Mouse (Mus musculus) ES-E14 (cell line): ENCODE measurements around the gene Gga1. TPM values are rescaled to one million over a fixed set of nuclear protein-coding genes. Genes with fewer than 3 reads are reported as not detected.

Source experiments
- DNase-seq: peaks from one replicate; pipeline ENCODE4 v3.0.0-alpha.2; 2013; ENCODE audit warnings: low read depth, low spot score
- H3K27ac ChIP-seq: 2 replicates; pipeline ENCODE4 v1.5.1; 2012; ENCODE audit warnings: low read depth, mild to moderate bottlenecking, low read length, moderate library complexity, mixed read lengths; ENCODE audit not compliant: poor library complexity, insufficient read depth, severe bottlenecking
- H3K36me3 ChIP-seq: 2 replicates; pipeline ENCODE4 v1.6.1; 2012; ENCODE audit warnings: mild to moderate bottlenecking, low read length, moderate library complexity, mixed read lengths; ENCODE audit not compliant: control insufficient read depth, poor library complexity, insufficient read depth, severe bottlenecking
- H3K4me1 ChIP-seq, 2 experiments: fragments of 150-350 bp in 1 of 2; sonication (generic) in 1 of 2; 2 replicates each; pipeline ENCODE4 v1.6.1; 2012; ENCODE audit warnings: low read length in 2 of 2, mild to moderate bottlenecking in 1 of 2, mixed read lengths in 1 of 2; ENCODE audit not compliant: control insufficient read depth in 2 of 2, insufficient read depth in 2 of 2, poor library complexity in 1 of 2
- H3K4me3 ChIP-seq, 2 experiments: fragments of 150-350 bp in 1 of 2; sonication (generic) in 1 of 2; 2 replicates each; pipeline ENCODE4 v1.5.1; 2012; ENCODE audit warnings: low read length in 2 of 2, low read depth in 1 of 2, mild to moderate bottlenecking in 1 of 2, mixed read lengths in 1 of 2; ENCODE audit not compliant: insufficient read depth in 1 of 2, poor library complexity in 1 of 2, severe bottlenecking in 1 of 2
- H3K9ac ChIP-seq: 2 replicates; pipeline ENCODE4 v1.6.1; 2012; ENCODE audit warnings: low read depth, mild to moderate bottlenecking, low read length, mixed read lengths; ENCODE audit not compliant: poor library complexity, insufficient read depth, severe bottlenecking
- H3K9me3 ChIP-seq: fragments of 150-350 bp; sonication (generic); 2 replicates; pipeline ENCODE4 v1.6.1; 2012; ENCODE audit warnings: low read depth, mild to moderate bottlenecking, low read length; ENCODE audit not compliant: control insufficient read depth, insufficient read depth
- CHD2 ChIP-seq: IDR thresholded peaks from 2 replicates; pipeline ENCODE4 v1.6.1; 2014; ENCODE audit warnings: mild to moderate bottlenecking, low read depth, low read length, inconsistent platforms
- HCFC1 ChIP-seq: IDR thresholded peaks from 2 replicates; pipeline ENCODE4 v1.6.1; 2012; ENCODE audit warnings: low read length, inconsistent platforms, borderline replicate concordance; ENCODE audit not compliant: insufficient read depth
- MAFK ChIP-seq: IDR thresholded peaks from 2 replicates; pipeline ENCODE4 v1.6.1; 2014; ENCODE audit warnings: mild to moderate bottlenecking, low read depth, low read length, inconsistent platforms; ENCODE audit not compliant: insufficient read depth
- ZC3H11A ChIP-seq: IDR thresholded peaks from 2 replicates; pipeline ENCODE4 v1.6.1; 2012; ENCODE audit warnings: low read depth, mild to moderate bottlenecking, inconsistent platforms, low read length, borderline replicate concordance
- ZNF384 ChIP-seq: IDR thresholded peaks from 2 replicates; pipeline ENCODE4 v1.6.1; 2012; ENCODE audit warnings: low read depth, low read length, inconsistent platforms
- in situ Hi-C, 2 experiments: fragments of 600-800 bp; cut with MboI; formaldehyde crosslinking; loops; one replicate each; pipeline ENCODE4 v1.15.1; 2025; ENCODE audit warnings: low sequenced_read_pairs in 2 of 2, inconsistent platforms in 1 of 2; ENCODE audit not compliant: unreplicated experiment in 2 of 2
- total RNA-seq: library from RNA; depleted of rRNA; stranded (reverse); fragments of 300-350 nt; gene quantifications from 2 replicates; pipeline ENCODE4 v1.2.3, GENCODE M21; 2012

The Gga1 gene
- total RNA-seq, 1 experiment, result 18.4 TPM

DNA sequence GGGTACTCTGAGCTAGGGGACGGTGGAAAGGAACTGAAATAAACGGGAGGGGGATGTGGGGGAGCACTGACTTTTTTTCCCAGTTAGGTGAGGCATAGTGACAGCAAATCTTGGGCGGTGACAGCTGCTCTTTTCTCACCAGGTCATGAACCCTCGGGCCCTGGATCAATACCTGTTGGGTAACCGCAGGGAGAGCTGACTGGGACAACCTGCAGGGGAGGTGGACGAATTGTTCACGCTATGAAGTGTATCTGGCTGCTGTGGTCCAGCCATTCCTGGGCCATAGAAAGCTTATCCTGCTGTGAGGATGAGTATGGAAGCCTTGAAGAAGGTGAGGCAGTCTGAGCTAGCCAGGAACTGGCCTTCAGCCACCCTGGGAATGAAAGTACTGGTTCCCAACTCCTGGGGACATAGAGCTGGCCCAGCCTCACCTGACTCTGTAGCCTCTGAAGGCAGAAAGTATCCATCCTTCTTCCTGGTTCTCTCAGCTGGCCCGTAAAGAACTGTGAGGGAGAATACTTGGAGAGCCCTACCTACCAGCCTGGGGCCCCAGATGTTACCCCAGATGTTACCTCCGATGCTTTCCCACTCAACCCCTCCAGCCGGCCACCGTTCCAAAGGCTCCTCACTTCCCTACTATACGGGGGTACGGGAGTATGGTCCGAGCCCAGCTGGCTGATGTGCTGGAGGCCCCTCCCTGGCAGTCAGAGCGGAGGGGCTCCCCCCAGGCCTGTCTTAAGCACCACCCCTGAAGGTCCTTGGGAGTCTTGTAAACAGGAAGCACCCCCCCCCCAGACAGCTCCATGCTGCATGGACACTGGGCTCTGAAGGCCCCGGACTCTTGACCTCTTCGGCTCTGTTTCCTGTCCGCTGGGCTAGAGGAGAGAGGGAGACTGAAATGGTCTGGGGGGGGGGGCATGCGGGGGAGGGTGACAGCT is 45.0 kb upstream of the Gga1 start:
- Histone ChIP-seq H3K36me3 (no peaks in the 10 kb centered on the region), H3K9me3 (no peaks in the 10 kb centered on the region), H3K4me1 (peaks cover 0 to 27% of the 10 kb centered on the region in 2 experiments; a peak in 2 of 4 replicates), H3K27ac (no peak overlapping the region), H3K4me3 (no peak overlapping the region), H3K9ac (no peak overlapping the region)
- no peak for TF ChIP-seq MAFK
- TF ChIP-seq CHD2, result no peak
- TF ChIP-seq HCFC1, result no peak
- TF ChIP-seq ZNF384, result no peak
- no peak for TF ChIP-seq ZC3H11A
- in situ Hi-C loops, result no loop called here
- DNase-seq, result no peak

DNA sequence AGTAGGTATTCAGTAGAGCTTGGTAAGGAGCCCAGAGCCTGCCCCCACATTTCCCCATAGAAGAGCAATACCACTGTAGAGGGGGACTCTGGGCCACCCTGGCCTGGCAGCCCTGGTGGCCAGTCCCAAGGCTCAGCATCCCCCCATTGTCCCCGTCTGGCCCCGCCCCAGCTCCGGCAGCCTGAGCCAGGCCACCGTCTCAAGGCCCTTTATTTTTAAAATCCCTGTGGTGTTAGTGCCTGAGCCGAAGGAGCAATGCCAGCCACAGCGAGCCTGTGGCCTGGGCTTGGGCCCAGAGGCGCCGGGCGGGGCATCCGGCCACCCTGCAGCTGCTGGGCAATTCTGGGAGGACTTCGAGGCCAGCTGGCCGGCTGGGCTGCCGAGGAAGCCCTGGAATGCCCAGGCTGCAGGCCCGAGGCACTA is 44.3 kb upstream of the Gga1 start:
- no peak for DNase-seq
- no peak overlapping the region for H3K27ac ChIP-seq
- H3K9ac ChIP-seq, result no peak overlapping the region
- H3K4me1 ChIP-seq, result peaks cover 0 to 27% of the 10 kb centered on the region in 2 experiments; a peak in 2 of 4 replicates
- H3K36me3 ChIP-seq, result no peaks in the 10 kb centered on the region
- no peaks in the 10 kb centered on the region for H3K9me3 ChIP-seq
- in situ Hi-C loops, result no loop called here
- H3K4me3 ChIP-seq, result no peak overlapping the region
- TF ChIP-seq ZNF384 (no peak), MAFK (no peak), HCFC1 (no peak), ZC3H11A (no peak), CHD2 (no peak)

DNA sequence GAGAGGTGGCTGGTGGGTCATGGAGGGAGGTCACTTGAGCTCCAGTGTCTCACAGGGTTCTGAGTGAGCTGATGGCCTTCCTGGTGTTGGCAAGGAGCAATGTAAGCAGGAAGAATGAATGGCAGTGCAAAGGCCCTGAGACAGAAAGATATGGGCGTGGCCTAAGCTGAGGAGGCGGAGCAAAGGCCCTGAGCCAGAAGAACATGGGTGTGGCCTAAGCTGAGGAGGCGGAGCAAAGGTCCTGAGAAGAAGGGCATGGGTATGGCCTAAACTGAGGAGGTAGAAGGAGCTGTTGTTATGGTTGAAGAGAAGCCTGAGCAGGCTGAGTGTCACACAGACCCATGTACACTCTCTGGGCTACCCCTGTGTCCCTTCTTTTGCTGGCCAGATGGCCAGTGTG is 43.4 kb upstream of the Gga1 start:
- TF ChIP-seq HCFC1 (no peak), ZC3H11A (no peak), ZNF384 (no peak), CHD2 (no peak), MAFK (no peak)
- H3K9ac ChIP-seq, result no peak overlapping the region
- peaks cover 0 to 23% of the 10 kb centered on the region in 2 experiments; a peak in 2 of 4 replicates for H3K4me1 ChIP-seq
- H3K9me3 ChIP-seq, result no peaks in the 10 kb centered on the region
- no peak for DNase-seq
- H3K36me3 ChIP-seq, result no peaks in the 10 kb centered on the region
- H3K4me3 ChIP-seq, result no peak overlapping the region
- in situ Hi-C loops, result no loop called here
- H3K27ac ChIP-seq, result no peak overlapping the region

DNA sequence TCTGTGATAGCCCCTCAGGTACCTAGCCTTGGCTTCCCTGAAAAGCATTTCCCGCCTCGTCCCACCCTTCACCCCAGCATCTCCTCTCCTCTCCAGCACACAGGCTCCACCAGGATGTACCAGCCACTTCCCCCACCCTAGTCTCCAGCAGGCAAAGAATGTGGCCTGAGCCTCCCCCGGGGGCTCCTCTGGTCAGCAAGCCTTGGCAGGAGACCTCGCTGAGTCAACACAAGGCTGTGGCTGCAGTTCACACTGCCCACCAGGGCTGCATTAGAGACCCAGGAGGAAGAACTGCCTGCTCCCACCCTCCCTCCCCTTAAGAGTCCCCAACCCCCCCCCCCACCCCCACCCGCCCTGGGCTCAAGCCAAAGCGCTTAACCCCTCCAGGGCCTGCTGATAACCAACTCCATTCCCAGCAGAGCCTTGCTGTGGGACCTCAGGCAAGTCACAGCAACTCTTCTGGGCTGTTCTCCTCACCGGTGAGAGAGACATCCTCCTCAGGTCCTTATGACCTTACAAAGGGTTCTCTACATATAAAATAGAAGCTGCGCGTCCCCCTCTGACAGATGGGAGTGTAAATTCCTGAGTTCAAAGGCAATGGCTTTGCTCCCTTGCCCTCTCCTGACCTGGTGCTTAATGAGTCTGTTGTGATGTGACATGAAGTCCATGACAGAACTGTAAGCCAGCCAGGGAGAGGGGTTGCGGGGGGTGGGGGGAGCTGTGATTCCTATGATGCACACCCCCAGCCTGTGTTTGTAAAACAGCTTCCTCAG is 42.6 kb upstream of the Gga1 start:
- no peaks in the 10 kb centered on the region for H3K9me3 ChIP-seq
- H3K4me1 ChIP-seq, result peaks cover 0 to 22% of the 10 kb centered on the region in 2 experiments; a peak in 2 of 4 replicates
- no peak for DNase-seq
- H3K4me3 ChIP-seq, result no peak overlapping the region
- in situ Hi-C loops, result no loop called here
- no peak for TF ChIP-seq ZNF384
- no peak for TF ChIP-seq MAFK
- TF ChIP-seq CHD2, result no peak
- TF ChIP-seq HCFC1, result no peak
- no peak for TF ChIP-seq ZC3H11A
- H3K9ac ChIP-seq, result no peak overlapping the region
- no peak overlapping the region for H3K27ac ChIP-seq
- no peaks in the 10 kb centered on the region for H3K36me3 ChIP-seq
